Mouse (Mus musculus): ENCODE data around the gene Egfr. TPM values are rescaled to one million over a fixed set of nuclear protein-coding genes. Genes with fewer than 3 reads are reported as not detected.

Egfr gene
- polyA plus RNA-seq, 1 experiment from 2014 or later: 26.3 TPM

DNA sequence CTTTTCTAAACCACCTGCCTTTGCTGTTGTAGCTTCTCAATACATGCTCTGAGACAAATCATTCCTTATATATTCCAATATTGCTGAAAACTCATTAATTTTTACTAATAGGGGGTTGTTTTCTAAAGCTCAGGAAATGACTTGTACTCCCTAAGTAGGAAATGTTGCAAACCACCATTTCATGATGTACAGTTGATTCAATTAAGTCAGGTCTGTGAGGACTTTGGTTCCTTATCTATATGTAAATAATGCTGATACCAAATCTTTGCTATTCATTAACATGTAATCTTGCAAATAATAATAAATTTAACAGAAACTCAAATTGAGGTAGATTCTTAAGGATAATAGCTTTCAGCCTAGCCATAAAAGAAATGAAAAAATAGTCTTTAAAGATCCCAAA is 136.1 kb downstream of the Egfr start:
- Histone ChIP-seq H3K4me2 (ENCODE audit: low read depth, low read length) (no peak overlapping the region), H3K36me3 (replicated peaks; ENCODE audit: insufficient read depth, low read length) (peaks cover 23% of the 10 kb centered on the region), H3K27ac (ENCODE audit: low read depth) (no peak overlapping the region), H3K4me3 (ENCODE audit: low read depth, low read length) (no peak overlapping the region), H3K27me3 (ENCODE audit: insufficient read depth, low read length) (no peaks in the 10 kb centered on the region), H3K9me3 (ENCODE audit: low read length) (no peaks in the 10 kb centered on the region), H3K9ac (replicated peaks) (no peak overlapping the region), H3K4me1 (ENCODE audit: insufficient read depth) (no peaks in the 10 kb centered on the region)
- no peak for DNase-seq
- TF ChIP-seq EP300 (IDR thresholded peaks at IDR 0.05; ENCODE audit: low read depth): no peak
- no peak for TF ChIP-seq CTCF (IDR thresholded peaks at IDR 0.05; ENCODE audit: low read depth)
- no peak for ATAC-seq

- no peak for DNase-seq
- Histone ChIP-seq H3K27ac (ENCODE audit: low read depth) (no peak overlapping the region), H3K4me3 (ENCODE audit: low read depth, low read length) (no peak overlapping the region), H3K4me2 (ENCODE audit: low read depth, low read length) (no peak overlapping the region), H3K36me3 (replicated peaks; ENCODE audit: insufficient read depth, low read length) (peaks cover 22% of the 10 kb centered on the region; the same call in 1 of the 2 replicates), H3K9ac (replicated peaks) (no peak overlapping the region), H3K4me1 (ENCODE audit: insufficient read depth) (peaks cover 3% of the 10 kb centered on the region), H3K27me3 (ENCODE audit: insufficient read depth, low read length) (no peaks in the 10 kb centered on the region), H3K9me3 (ENCODE audit: low read length) (no peaks in the 10 kb centered on the region)
- WGBS (ENCODE audit: insufficient replicate concordance): 75% methylated on average over 13 of the region's 13 CpGs
- no peak for ATAC-seq
- no peak for TF ChIP-seq CTCF (IDR thresholded peaks at IDR 0.05; ENCODE audit: low read depth)
- TF ChIP-seq EP300 (IDR thresholded peaks at IDR 0.05; ENCODE audit: low read depth): no peak
Observed at GRCm38 (mm10) chr11:16895441-16896356, 143.7 kb downstream of the Egfr start.

DNA sequence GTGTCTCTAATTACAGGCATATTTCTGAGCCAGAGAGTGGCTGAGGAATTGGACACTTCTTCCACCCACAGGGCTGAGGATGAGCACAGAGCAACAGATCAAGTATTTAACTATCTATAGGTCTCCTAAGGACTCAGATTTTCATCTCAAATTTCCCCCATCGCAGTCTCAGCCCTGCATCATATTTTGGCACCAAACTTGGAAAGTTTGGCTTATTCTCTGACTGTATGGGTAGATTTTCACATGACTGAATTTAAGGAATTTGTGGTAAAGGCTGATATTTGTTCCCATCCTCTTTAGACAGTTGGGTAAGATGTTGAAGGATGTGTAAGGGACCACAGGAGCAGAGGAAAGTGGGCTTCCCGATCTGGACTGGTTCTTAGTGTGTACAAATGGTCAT is 145.7 kb downstream of the Egfr start:
- no peak overlapping the region for H3K4me2 ChIP-seq (ENCODE audit: low read depth, low read length)
- peaks cover 25% of the 10 kb centered on the region for H3K36me3 ChIP-seq (replicated peaks; ENCODE audit: insufficient read depth, low read length)
- ATAC-seq (no peak), DNase-seq (no peak)
- no peak for TF ChIP-seq CTCF (IDR thresholded peaks at IDR 0.05; ENCODE audit: low read depth)
- TF ChIP-seq EP300 (IDR thresholded peaks at IDR 0.05; ENCODE audit: low read depth): no peak
- H3K9ac ChIP-seq (replicated peaks): no peak overlapping the region
- H3K27me3 ChIP-seq (ENCODE audit: insufficient read depth, low read length): no peaks in the 10 kb centered on the region
- H3K4me3 ChIP-seq (ENCODE audit: low read depth, low read length): no peak overlapping the region
- H3K27ac ChIP-seq (ENCODE audit: low read depth): no peak overlapping the region
- 68% methylated on average over 2 of the region's 2 CpGs for WGBS (ENCODE audit: insufficient replicate concordance)
- H3K9me3 ChIP-seq (ENCODE audit: low read length): no peaks in the 10 kb centered on the region
- H3K4me1 ChIP-seq (ENCODE audit: insufficient read depth): peaks cover 5% of the 10 kb centered on the region

- ATAC-seq (no peak), DNase-seq (no peak)
- WGBS (ENCODE audit: insufficient replicate concordance): 78% methylated on average over 1 of the region's 1 CpGs
- peaks cover 39% of the 10 kb centered on the region for H3K36me3 ChIP-seq (replicated peaks; ENCODE audit: insufficient read depth, low read length)
- no peak overlapping the region for H3K27ac ChIP-seq (ENCODE audit: low read depth)
- no peak for TF ChIP-seq CTCF (IDR thresholded peaks at IDR 0.05; ENCODE audit: low read depth)
- TF ChIP-seq EP300 (IDR thresholded peaks at IDR 0.05; ENCODE audit: low read depth): no peak
- H3K9ac ChIP-seq (replicated peaks): no peak overlapping the region
- H3K4me1 ChIP-seq (ENCODE audit: insufficient read depth): peaks cover 5% of the 10 kb centered on the region
- no peaks in the 10 kb centered on the region for H3K9me3 ChIP-seq (ENCODE audit: low read length)
- H3K27me3 ChIP-seq (ENCODE audit: insufficient read depth, low read length): no peaks in the 10 kb centered on the region
- H3K4me3 ChIP-seq (ENCODE audit: low read depth, low read length): no peak overlapping the region
- no peak overlapping the region for H3K4me2 ChIP-seq (ENCODE audit: low read depth, low read length)
Observed at GRCm38 (mm10) chr11:16900182-16900581, 148.2 kb downstream of the Egfr start.

DNA sequence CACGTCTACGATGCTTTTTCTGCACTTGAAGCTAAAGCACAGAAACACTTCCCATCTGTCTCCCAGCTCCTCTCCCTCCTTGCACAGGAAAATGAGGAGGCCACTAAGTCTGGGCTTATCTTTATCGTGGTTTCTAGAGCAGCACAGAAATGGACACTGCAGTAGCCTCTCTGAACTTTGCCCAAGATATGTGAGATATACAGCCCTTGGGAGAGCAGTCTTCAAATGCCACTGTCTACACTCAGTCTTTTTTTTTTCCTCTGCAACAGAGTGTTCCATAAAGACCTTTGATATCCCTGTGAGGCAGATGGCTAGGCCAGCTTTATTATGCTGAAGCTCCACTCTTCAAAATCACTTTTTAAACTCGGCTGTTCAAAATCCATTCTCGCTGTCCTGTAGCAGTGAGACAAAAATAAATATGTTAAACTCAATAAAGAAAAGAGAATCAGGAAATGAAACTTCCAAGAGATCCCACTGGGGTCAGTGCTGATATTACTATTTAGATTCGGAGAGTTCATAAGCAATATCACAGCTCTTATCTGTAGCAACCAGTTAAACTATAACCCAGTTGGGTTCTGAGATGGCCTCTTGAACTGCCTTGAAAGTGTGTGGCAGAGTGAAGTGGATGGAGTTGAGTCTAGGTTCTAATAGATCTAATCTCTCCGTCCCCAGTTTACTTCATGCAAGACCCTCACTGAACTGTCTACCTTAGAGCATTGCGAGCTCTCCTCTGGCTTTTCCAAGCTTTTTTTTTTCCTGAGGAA is 148.8 kb downstream of the Egfr start:
- DNase-seq (no peak), ATAC-seq (peak; percentile 8; the same call in 1 of the 2 replicates)
- no peak overlapping the region for H3K9ac ChIP-seq (replicated peaks)
- peaks cover 43% of the 10 kb centered on the region for H3K36me3 ChIP-seq (replicated peaks; ENCODE audit: insufficient read depth, low read length)
- TF ChIP-seq CTCF (IDR thresholded peaks at IDR 0.05; ENCODE audit: low read depth) (no peak), EP300 (IDR thresholded peaks at IDR 0.05; ENCODE audit: low read depth) (no peak)
- H3K4me2 ChIP-seq (ENCODE audit: low read depth, low read length): no peak overlapping the region
- H3K4me3 ChIP-seq (ENCODE audit: low read depth, low read length): no peak overlapping the region
- no peaks in the 10 kb centered on the region for H3K27me3 ChIP-seq (ENCODE audit: insufficient read depth, low read length)
- no peaks in the 10 kb centered on the region for H3K9me3 ChIP-seq (ENCODE audit: low read length)
- no peak overlapping the region for H3K27ac ChIP-seq (ENCODE audit: low read depth)
- WGBS (ENCODE audit: insufficient replicate concordance): 52% methylated on average over 8 of the region's 8 CpGs
- H3K4me1 ChIP-seq (ENCODE audit: insufficient read depth): peaks cover 5% of the 10 kb centered on the region

- Histone ChIP-seq H3K27me3 (ENCODE audit: insufficient read depth, low read length) (no peaks in the 10 kb centered on the region), H3K27ac (ENCODE audit: low read depth) (no peak overlapping the region), H3K4me1 (ENCODE audit: insufficient read depth) (peaks cover 5% of the 10 kb centered on the region), H3K4me3 (ENCODE audit: low read depth, low read length) (no peak overlapping the region), H3K36me3 (replicated peaks; ENCODE audit: insufficient read depth, low read length) (peaks cover 27% of the 10 kb centered on the region), H3K9me3 (ENCODE audit: low read length) (no peaks in the 10 kb centered on the region), H3K4me2 (ENCODE audit: low read depth, low read length) (no peak overlapping the region), H3K9ac (replicated peaks) (no peak overlapping the region)
- TF ChIP-seq CTCF (IDR thresholded peaks at IDR 0.05; ENCODE audit: low read depth) (no peak), EP300 (IDR thresholded peaks at IDR 0.05; ENCODE audit: low read depth) (no peak)
- DNase-seq (no peak), ATAC-seq (no peak)
- 74% methylated on average over 8 of the region's 8 CpGs for WGBS (ENCODE audit: insufficient replicate concordance)
Observed at GRCm38 (mm10) chr11:16904302-16905011, 152.5 kb downstream of the Egfr start.
